Mouse (Mus musculus): Measurements from ENCODE around the gene Cst9.

DNA sequence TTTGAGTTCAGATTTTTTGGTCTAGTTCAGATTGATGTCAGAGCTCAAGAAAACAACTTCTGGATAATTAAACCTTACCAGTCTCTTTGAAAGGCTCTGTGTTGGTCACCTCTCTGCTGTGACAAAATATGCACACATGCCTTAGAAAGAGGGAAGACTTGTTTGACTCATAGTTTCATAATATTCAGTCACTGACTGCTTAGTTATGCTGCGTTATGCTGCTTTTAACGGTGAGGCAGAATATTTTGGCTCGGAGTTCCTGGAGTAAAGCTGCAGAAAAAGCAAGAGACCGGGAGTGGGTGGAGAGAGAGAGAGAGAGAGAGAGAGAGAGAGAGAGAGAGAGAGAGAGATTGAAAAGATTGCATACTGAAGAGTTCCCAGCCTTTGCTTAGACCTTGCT is 26.0 kb downstream of the Cst9 start:
- TF ChIP-seq POLR2A (IDR thresholded peaks at IDR 0.05; ENCODE audit: insufficient read length, low read depth) (no peak), TCF12 (IDR thresholded peaks at IDR 0.05; ENCODE audit: insufficient read depth, poor library complexity, severe bottlenecking) (no peak), POLR2AphosphoS2 (IDR thresholded peaks at IDR 0.05; ENCODE audit: insufficient read length, low read depth) (no peak), MAX (IDR thresholded peaks at IDR 0.05; ENCODE audit: low read depth) (no peak), E2F4 (IDR thresholded peaks at IDR 0.05; ENCODE audit: insufficient read depth) (no peak), CEBPB (IDR thresholded peaks at IDR 0.05; ENCODE audit: insufficient read depth, poor library complexity, severe bottlenecking) (no peak), USF1 (IDR thresholded peaks at IDR 0.05; ENCODE audit: low read depth) (no peak), MYOG (IDR thresholded peaks at IDR 0.05; ENCODE audit: control insufficient read depth in 1 of 3, insufficient read depth in 1 of 3, insufficient read length in 2 of 3, low read depth in 2 of 3) (no peak), MYOD1 (IDR thresholded peaks at IDR 0.05; ENCODE audit: control insufficient read depth in 1 of 3, insufficient read length in 2 of 3, low read depth in 2 of 3) (no peak)

Measured in myocyte (in vitro differentiated cells).